Mouse (Mus musculus) c-Kit-positive CD71-positive TER-119-positive erythroid progenitor cells, embryonic 14.5 days (primary cell): ENCODE data around the gene Hoxa1.

Experiments
- DNase-seq: peaks from one replicate; pipeline ENCODE4 v3.0.0-alpha.2; 2013; ENCODE audit warnings: low spot score

Gene Hoxa1

GRCm38 (mm10) chr6:52170898-52171223 lies 12.7 kb upstream of the Hoxa1 start:
- DNase-seq, result no peak

GRCm38 (mm10) chr6:52170166-52170897 lies 12.2 kb upstream of the Hoxa1 start:
- no peak for DNase-seq

DNA sequence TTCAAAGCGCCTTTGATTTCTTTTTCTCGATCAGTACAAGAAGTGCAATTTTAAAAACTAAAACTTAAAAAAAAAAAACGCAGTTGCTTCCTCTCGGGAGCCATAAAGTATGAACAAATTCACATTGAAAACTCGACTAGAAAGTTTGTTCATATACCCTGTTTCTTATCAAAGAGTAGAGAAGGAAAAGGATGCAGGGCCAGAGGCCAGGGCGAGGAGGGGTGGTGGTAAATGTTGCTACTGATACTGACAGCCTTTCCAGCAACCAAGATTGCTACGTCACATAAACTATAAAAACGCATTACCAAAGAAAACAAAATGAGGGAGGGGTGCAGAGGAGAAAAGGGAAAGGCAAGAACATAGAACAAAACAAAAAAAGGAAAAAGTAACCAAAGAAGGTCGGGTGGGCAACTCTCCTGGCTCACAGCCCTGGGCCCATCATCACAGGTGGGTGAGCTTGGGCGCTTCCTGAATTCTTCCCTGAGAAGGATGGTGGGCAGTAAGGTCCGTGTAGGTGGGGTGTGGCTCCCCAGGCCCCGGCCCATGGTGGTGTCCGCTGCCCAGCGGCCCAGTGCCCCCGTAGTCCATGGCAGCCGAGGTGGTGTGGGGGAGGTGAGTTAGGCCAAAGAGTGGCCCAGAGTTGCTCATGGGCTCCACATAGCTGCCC lies 11.5 kb upstream of the Hoxa1 start:
- DNase-seq, result no peak

DNA sequence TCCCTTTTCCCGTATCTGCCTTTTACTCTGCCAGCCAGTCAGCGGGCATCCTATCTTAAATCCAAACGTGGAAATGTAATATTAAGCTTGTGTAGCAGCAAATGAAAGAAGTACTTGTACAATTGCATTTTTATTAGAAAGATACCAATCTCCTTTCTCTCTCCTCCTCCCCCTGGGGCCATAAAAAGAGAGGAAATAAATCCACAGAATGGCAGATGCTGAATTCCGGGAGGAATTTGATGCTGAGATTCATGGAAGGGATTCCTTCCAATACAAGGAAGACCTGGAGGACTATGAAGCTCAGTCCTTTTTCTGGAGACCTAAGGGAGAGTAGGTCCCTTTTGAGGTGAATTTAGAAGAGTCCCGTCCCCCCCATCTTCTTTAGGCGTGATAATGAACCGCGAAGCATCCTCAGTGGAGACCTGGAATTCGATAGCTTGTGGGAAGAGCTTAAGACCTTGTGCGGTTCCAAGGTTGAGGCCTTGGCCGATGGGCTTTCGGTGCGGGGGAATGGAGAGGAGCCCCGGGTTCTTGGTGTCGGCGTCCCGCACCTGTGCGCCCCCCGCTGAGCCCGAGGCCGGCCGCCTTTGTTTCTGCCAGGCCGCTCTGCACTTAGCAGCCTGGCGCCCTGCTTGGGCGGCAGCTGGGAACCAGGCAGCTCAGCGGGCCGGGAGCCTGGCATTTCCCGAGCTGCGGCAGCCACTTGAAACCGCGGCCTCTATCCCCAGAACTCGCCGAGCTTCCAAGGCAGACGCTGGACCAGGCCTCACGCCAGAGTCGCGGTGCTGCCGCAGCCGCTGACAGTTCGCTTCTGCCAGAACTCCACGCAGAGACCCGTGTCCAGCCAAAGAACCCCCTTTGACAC lies 10.3 kb upstream of the Hoxa1 start:
- DNase-seq, result no peak

DNA sequence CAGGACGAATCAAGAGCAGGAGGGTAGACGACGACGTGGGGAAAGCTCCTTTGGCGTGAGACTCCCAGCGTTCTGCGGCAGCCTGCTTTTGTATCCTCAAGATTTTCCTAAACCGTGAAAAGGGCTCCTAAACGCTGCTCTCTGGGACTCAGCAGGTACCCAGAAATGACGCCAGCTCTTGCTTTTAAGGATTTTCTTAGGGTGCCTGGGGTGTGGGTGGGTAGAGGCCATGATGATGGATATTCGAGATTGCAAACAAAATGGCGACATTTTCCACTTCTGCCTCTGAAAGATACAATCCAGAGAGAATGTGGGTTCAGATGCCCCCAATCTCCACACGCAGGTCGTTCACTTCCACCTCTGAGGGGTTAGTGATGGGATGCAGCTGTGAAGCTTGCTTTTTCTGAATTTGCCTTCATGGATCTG lies 9.6 kb upstream of the Hoxa1 start:
- DNase-seq, result no peak

- no peak for DNase-seq
Measured at GRCm38 (mm10) chr6:52167176-52167575, 9.1 kb upstream of the Hoxa1 start.

DNA sequence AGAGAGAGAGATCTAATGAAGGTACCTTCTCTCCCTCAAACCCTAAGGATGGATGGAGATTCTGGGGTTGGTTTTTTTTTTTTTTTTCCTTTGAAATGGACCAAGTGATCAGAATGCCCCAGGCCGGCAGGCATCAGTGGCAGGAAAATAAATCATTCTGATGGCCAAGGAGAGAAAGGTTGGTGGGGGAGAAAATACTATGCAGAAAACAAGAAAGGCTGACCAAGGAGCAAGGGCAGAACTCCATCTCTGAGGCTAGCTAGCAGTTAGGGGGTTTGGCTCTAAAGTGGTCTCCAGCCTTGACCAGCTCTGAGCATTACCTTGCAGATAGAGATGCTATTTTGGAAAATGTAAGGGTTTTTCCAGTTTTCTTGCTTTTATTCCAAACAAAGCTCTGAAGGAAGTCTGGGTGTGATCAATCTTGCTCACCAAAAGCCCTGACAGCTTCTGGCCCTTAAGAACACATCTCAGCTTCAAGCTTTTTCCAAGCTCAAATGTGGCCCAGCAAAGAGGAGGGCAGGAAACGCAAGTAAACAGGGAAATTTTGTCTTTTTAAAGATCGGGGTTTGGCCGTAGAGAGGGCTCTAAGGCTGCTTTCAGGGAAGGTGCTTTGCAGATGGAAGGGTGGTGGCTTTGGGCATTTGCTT lies 8.4 kb upstream of the Hoxa1 start:
- DNase-seq, result no peak

- DNase-seq, result no peak
Measured at GRCm38 (mm10) chr6:52165441-52166370, 7.6 kb upstream of the Hoxa1 start.

- no peak for DNase-seq
Measured at GRCm38 (mm10) chr6:52164626-52165440, 6.7 kb upstream of the Hoxa1 start, which contains the start of gene Hoxa2. TSS of gene Hoxa2 (minus strand) at chr6:52164831.

GRCm38 (mm10) chr6:52164051-52164625 lies 6.0 kb upstream of the Hoxa1 start:
- no peak for DNase-seq

DNA sequence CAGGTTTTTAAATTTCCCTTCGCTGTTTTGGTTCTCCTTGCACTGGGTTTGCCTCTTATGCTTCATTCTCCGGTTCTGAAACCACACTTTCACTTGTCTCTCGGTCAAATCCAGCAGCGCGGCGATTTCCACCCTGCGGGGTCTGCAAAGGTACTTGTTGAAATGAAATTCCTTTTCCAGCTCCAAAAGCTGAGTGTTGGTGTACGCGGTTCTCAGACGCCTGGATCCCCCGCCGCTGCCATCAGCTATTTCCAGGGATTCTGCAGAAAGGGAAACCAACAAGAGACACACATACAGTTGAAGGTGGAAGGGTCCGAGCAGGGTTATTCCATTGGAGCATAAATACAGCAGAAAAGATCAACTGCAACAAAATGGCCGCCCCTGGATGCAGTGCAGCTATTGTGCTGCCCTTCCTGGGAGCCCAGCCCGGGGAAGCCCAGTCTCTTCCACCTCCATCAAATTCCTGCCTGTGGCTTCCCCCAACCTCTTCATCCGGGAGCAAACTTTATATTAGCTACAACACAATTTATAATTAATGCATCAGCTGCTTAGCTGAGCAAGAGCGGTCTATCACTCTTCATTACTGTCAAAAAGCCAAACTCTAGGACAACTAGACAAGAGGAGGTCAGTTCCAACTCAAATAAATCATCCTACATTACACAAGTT lies 5.4 kb upstream of the Hoxa1 start:
- no peak for DNase-seq

- DNase-seq, result no peak
Measured at GRCm38 (mm10) chr6:52162611-52163365, 4.7 kb upstream of the Hoxa1 start.

DNA sequence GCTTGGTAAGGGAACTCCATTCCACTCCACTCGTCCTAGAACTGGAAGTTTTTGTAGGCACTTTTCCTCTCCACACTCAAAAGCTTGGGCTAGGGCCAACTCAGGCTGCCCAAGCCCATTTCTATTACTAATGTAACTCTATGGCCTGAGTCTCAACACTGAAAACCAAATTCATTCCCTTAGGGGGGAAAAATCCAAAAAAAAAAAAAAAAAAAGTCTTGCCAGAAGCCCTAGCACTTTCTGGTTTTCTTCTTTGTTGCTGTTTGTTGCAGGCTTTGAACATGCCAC lies 3.9 kb upstream of the Hoxa1 start:
- DNase-seq, result no peak

- DNase-seq, result no peak
Measured at GRCm38 (mm10) chr6:52161336-52162092, 3.4 kb upstream of the Hoxa1 start.

DNA sequence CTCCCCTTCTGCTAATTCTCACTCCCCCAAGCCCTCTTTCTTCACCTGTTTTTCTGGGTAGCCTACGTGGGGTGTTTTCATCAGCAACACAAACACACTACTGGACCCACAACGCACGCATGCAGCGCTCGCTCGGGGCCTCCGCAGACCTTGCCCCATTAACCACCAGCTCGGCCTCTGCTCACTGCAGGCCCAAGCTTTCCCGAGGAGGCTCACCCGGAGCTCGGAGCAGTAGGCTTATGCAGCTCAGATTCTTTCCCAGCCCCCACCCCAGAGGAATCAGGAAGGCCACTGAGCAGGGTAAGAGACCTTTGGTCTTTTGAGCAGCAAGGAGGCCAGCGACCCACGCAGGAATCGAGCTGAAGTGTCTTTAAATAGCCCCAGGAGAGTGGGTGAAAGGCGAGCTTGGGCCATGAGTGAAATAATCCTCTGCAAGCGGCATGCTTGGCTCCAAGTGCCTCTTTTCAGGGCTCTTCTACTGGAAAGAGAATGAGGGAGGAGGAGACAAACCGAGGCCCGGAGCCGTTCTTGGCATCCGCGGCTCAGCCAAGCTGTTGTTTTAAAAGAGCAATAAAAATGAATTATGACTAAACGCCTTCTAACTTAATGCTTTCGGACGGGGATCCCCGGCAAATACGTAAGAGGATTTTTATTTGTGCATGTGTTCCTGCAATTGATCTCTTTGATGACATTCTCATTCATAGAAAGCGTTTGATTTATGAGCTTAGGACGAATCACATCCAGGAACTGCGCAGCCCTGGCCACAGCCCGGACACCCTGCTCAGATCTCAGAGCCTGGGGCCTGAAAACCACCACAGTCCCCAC lies 2.6 kb upstream of the Hoxa1 start:
- DNase-seq, result no peak

DNA sequence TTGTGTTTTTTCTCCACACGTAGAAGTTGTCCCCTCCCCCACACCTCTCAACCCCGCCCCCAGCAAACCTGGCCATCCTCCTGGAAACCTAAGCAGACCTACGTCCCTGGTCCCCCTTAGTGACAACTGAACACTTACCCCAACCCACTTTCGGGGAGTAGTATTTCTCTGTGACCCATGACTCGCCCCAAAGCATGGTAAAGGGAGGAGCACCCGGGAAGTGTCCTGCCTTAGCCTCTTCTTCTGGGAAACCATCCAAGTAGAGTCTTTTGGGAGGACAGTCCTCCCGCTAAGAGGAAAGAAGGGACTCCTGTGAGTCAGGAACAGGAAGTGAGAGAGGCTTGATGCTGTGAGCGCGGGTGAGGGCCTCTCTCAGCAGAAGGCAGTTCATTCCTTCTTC lies 1.9 kb upstream of the Hoxa1 start:
- no peak for DNase-seq

DNA sequence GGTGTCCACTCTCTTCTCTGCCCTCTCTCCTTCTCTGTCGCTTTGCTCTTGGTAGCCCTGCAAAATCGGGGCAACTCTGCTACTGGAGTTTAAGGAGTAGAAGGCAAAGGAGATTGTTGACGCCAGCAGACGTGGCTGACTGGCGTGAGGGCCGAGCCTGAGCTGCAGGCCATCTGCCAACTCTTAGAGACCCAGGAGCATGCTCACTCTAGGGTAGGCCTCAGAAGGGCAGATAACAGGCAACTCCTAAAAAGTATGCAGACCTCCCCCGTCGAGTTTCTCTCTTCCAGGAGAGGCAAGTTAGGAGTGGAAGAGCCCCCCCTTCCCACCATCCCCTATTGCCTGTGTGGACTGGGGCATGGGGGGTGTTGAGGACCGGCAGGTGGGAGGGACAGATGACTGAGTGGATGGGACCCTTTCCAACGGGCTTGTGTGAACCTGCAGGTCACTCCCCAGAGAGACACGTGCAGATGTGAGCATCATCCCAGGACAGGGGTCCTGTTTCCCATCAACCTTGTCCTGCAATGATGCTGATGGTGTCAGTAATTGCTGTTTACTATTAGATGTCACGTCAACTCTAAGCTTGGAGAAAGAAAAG lies 1.1 kb upstream of the Hoxa1 start:
- no peak for DNase-seq
